Mouse (Mus musculus) CH12.LX (cell line): ENCODE data around the gene Ell. TPM values are rescaled to one million over a fixed set of nuclear protein-coding genes. Genes with fewer than 3 reads are reported as not detected.

Source experiments
- DNase-seq: peaks from one replicate; pipeline ENCODE4 v3.0.0-alpha.2; 2013; ENCODE audit errors: extremely low read depth
- H3K27ac ChIP-seq: 2 replicates; pipeline ENCODE4 v1.5.1; 2012; ENCODE audit warnings: low read depth, mild to moderate bottlenecking, control low read depth, moderate library complexity; ENCODE audit not compliant: insufficient read depth
- H3K27me3 ChIP-seq: replicated peaks from 2 replicates; pipeline ENCODE3; 2012; ENCODE audit warnings: inconsistent platforms
- H3K36me3 ChIP-seq, 2 experiments: replicated peaks in 1 of 2; 2 replicates each; pipeline versions ENCODE3 to v1.6.1; 2012; ENCODE audit warnings: inconsistent platforms in 1 of 2, low read length in 1 of 2, mild to moderate bottlenecking in 1 of 2, mixed read lengths in 1 of 2, moderate library complexity in 1 of 2; ENCODE audit not compliant: control insufficient read depth in 1 of 2, insufficient read depth in 1 of 2
- H3K4me1 ChIP-seq, 2 experiments: 2 replicates each; pipeline ENCODE4 v1.6.1; 2012; ENCODE audit warnings: inconsistent platforms in 1 of 2, moderate library complexity in 1 of 2; ENCODE audit not compliant: insufficient read depth in 2 of 2, control insufficient read depth in 1 of 2
- H3K4me2 ChIP-seq: 2 replicates; pipeline ENCODE4 v1.6.1; 2012; ENCODE audit warnings: low read depth, mild to moderate bottlenecking, control low read depth; ENCODE audit not compliant: poor library complexity, insufficient read depth, severe bottlenecking
- H3K4me3 ChIP-seq, 3 experiments: fragments of 150-350 bp in 1 of 3; sonication (generic) in 1 of 3; replicated peaks in 1 of 3; 2 replicates each; pipeline versions ENCODE3 to v1.5.1; 2011 to 2012; ENCODE audit warnings: low read depth in 2 of 3, low read length in 2 of 3, mild to moderate bottlenecking in 2 of 3, moderate library complexity in 2 of 3, control low read depth in 1 of 3, improper control_type of control experiment in 1 of 3, inconsistent platforms in 1 of 3, mixed read lengths in 1 of 3; ENCODE audit not compliant: poor library complexity in 1 of 3
- H3K79me2 ChIP-seq: replicated peaks from 2 replicates; pipeline ENCODE4 v1.6.1; 2012; ENCODE audit warnings: mild to moderate bottlenecking, moderate library complexity; ENCODE audit not compliant: control insufficient read depth, poor library complexity, insufficient read depth, severe bottlenecking; ENCODE audit errors: extremely low read depth
- H3K9ac ChIP-seq: 2 replicates; pipeline ENCODE4 v1.6.1; 2012; ENCODE audit warnings: low read depth, mild to moderate bottlenecking, control low read depth, moderate library complexity; ENCODE audit not compliant: insufficient read depth
- H3K9me3 ChIP-seq: replicated peaks from 2 replicates; pipeline ENCODE3; 2012; ENCODE audit warnings: low read length, inconsistent platforms, mixed read lengths
- BHLHE40 ChIP-seq: IDR thresholded peaks from 2 replicates; pipeline ENCODE4 v1.6.1; 2011; ENCODE audit warnings: mild to moderate bottlenecking, low read depth, low read length, improper control_type of control experiment
- CHD1 ChIP-seq: IDR thresholded peaks from 2 replicates; pipeline ENCODE4 v1.6.1; 2012; ENCODE audit warnings: low read depth, low read length, improper control_type of control experiment, inconsistent platforms
- CHD2 ChIP-seq: IDR thresholded peaks from 2 replicates; pipeline ENCODE4 v1.6.1; 2011; ENCODE audit warnings: low read length, improper control_type of control experiment
- CTCF ChIP-seq, 2 experiments: IDR thresholded peaks in 1 of 2; conservative IDR thresholded peaks in 1 of 2; 2 replicates each; pipeline ENCODE4 v1.5.1; 2011 to 2012; ENCODE audit warnings: low read depth in 2 of 2, low read length in 2 of 2, improper control_type of control experiment in 1 of 2, inconsistent platforms in 1 of 2, mild to moderate bottlenecking in 1 of 2, moderate library complexity in 1 of 2
- E2F4 ChIP-seq: IDR thresholded peaks from 2 replicates; pipeline ENCODE4 v1.6.1; 2011; ENCODE audit warnings: low read depth, low read length, improper control_type of control experiment; ENCODE audit not compliant: insufficient replicate concordance
- EP300 ChIP-seq: IDR thresholded peaks from 2 replicates; pipeline ENCODE4 v1.6.1; 2011; ENCODE audit warnings: low read length, improper control_type of control experiment
- GABPA ChIP-seq: IDR thresholded peaks from 2 replicates; pipeline ENCODE4 v1.6.1; 2012; ENCODE audit warnings: low read depth, low read length, improper control_type of control experiment, inconsistent platforms; ENCODE audit not compliant: insufficient replicate concordance
- IRF4 ChIP-seq: IDR thresholded peaks from 2 replicates; pipeline ENCODE4 v1.6.1; 2014; ENCODE audit warnings: low read depth, mild to moderate bottlenecking, inconsistent platforms, low read length, improper control_type of control experiment
- JUN ChIP-seq: IDR thresholded peaks from 2 replicates; pipeline ENCODE4 v1.6.1; 2011; ENCODE audit warnings: low read depth, mild to moderate bottlenecking, low read length, improper control_type of control experiment, moderate library complexity; ENCODE audit not compliant: insufficient read depth
- JUND ChIP-seq: conservative IDR thresholded peaks from 2 replicates; pipeline ENCODE4 v1.6.1; 2011; ENCODE audit warnings: low read depth, low read length, improper control_type of control experiment
- MAX ChIP-seq: IDR thresholded peaks from 2 replicates; pipeline ENCODE4 v1.6.1; 2011; ENCODE audit warnings: low read length, improper control_type of control experiment
- MAZ ChIP-seq: IDR thresholded peaks from 2 replicates; pipeline ENCODE4 v1.6.1; 2012; ENCODE audit warnings: low read depth, mild to moderate bottlenecking, inconsistent platforms, low read length, improper control_type of control experiment, moderate library complexity
- MEF2A ChIP-seq: IDR thresholded peaks from 2 replicates; pipeline ENCODE4 v1.6.1; 2014; ENCODE audit warnings: low read depth, mild to moderate bottlenecking, inconsistent platforms, low read length, improper control_type of control experiment, borderline replicate concordance
- MYC ChIP-seq: IDR thresholded peaks from 2 replicates; pipeline ENCODE4 v1.6.1; 2011; ENCODE audit warnings: low read depth, mild to moderate bottlenecking, improper control_type of control experiment, low read length
- NELFE ChIP-seq: IDR thresholded peaks from 2 replicates; pipeline ENCODE4 v1.6.1; 2011; ENCODE audit warnings: low read depth, low read length, improper control_type of control experiment
- PAX5 ChIP-seq: IDR thresholded peaks from 2 replicates; pipeline ENCODE4 v1.6.1; 2012; ENCODE audit warnings: low read length, inconsistent platforms, mixed read lengths
- POLR2A ChIP-seq: IDR thresholded peaks from 2 replicates; pipeline ENCODE4 v1.6.1; 2011; ENCODE audit warnings: low read depth, mild to moderate bottlenecking, improper control_type of control experiment, low read length
- POLR2AphosphoS2 ChIP-seq: IDR thresholded peaks from 2 replicates; pipeline ENCODE4 v1.6.1; 2011; ENCODE audit warnings: low read depth, low read length, improper control_type of control experiment
- RAD21 ChIP-seq: IDR thresholded peaks from 2 replicates; pipeline ENCODE4 v1.6.1; 2011; ENCODE audit warnings: low read depth, mild to moderate bottlenecking, low read length, improper control_type of control experiment, moderate library complexity
- RCOR1 ChIP-seq: conservative IDR thresholded peaks from 2 replicates; pipeline ENCODE4 v1.6.1; 2012; ENCODE audit warnings: low read depth, mild to moderate bottlenecking, inconsistent platforms, low read length, improper control_type of control experiment
- SIN3A ChIP-seq: IDR thresholded peaks from 2 replicates; pipeline ENCODE4 v1.6.1; 2012; ENCODE audit warnings: low read length, improper control_type of control experiment, inconsistent platforms
- SMC3 ChIP-seq: IDR thresholded peaks from 2 replicates; pipeline ENCODE4 v1.6.1; 2011; ENCODE audit warnings: low read depth, low read length, improper control_type of control experiment
- TBP ChIP-seq: conservative IDR thresholded peaks from 2 replicates; pipeline ENCODE4 v1.6.1; 2011; ENCODE audit warnings: low read depth, low read length, improper control_type of control experiment
- TCF12 ChIP-seq: IDR thresholded peaks from 2 replicates; pipeline ENCODE4 v1.6.1; 2014; ENCODE audit warnings: low read depth, mild to moderate bottlenecking, inconsistent platforms, low read length, improper control_type of control experiment
- USF1 ChIP-seq: IDR thresholded peaks from 2 replicates; pipeline ENCODE4 v1.6.1; 2014; ENCODE audit warnings: low read depth, mild to moderate bottlenecking, inconsistent platforms, low read length, improper control_type of control experiment
- USF2 ChIP-seq: conservative IDR thresholded peaks from 2 replicates; pipeline ENCODE4 v1.6.1; 2011; ENCODE audit warnings: low read depth, low read length, improper control_type of control experiment
- ZC3H11A ChIP-seq: IDR thresholded peaks from 2 replicates; pipeline ENCODE4 v1.6.1; 2012; ENCODE audit warnings: low read depth, mild to moderate bottlenecking, inconsistent platforms, low read length, improper control_type of control experiment
- dilution Hi-C: fragments of 300-500 bp; cut with MboI; formaldehyde crosslinking; loops from 2 replicates; pipeline ENCODE4 v1.14.3; 2020; ENCODE audit warnings: low sequenced_read_pairs; ENCODE audit not compliant: extremely low pct_unique_long_range_greater_than_20kb, extremely low pct_ligation_motif_present
- in situ Hi-C: fragments of 300-500 bp; cut with MboI; formaldehyde crosslinking; loops from 3 replicates; pipeline ENCODE4 v1.14.3; 2019; ENCODE audit warnings: low sequenced_read_pairs, low pct_ligation_motif_present, low pct_unique_long_range_greater_than_20kb, mixed read lengths
- polyA plus RNA-seq: library from polyadenylated mRNA; unstranded; fragments of >175 nt; gene quantifications from 2 replicates; pipeline ENCODE4 v1.2.1, GENCODE M21; 2012; ENCODE audit warnings: low read depth; ENCODE audit not compliant: insufficient read length
- total RNA-seq, 2 experiments: library from RNA; depleted of rRNA; stranded (reverse); fragments of 300-350 nt in 1 of 2; fragments of >200 nt in 1 of 2; gene quantifications; 2 replicates each; pipeline ENCODE4 v1.2.3; 2012 to 2014

The Ell gene
- total and polyA plus RNA-seq, 3 experiments = 6.5 to 17.9 (median 9.8) TPM

GRCm38 (mm10) chr8:70629574-70630531 lies 90.6 kb downstream of the Ell start (continued):
- TF ChIP-seq IRF4 = peak; percentile 72; the same call in 1 of the 2 replicates
- peak; percentile 57 for TF ChIP-seq RAD21
- TF ChIP-seq PAX5 = no peak
- peak; percentile 90 for TF ChIP-seq SIN3A
- TF ChIP-seq JUN = no peak
- peak; percentile 77 for TF ChIP-seq MAZ
- TF ChIP-seq USF2 = no peak; the same call in 1 of the 2 replicates
- TF ChIP-seq TCF12 = peak; percentile 86
- no peak for TF ChIP-seq CHD1
- no peak for TF ChIP-seq E2F4

- Histone ChIP-seq H3K36me3 (no peaks in the 10 kb centered on the region), H3K4me3 (no peak overlapping the region), H3K79me2 (no peaks in the 10 kb centered on the region), H3K27me3 (no peaks in the 10 kb centered on the region), H3K27ac (no peak overlapping the region), H3K4me1 (peaks cover 24 to 67% of the 10 kb centered on the region in 2 experiments), H3K9me3 (peaks cover 2% of the 10 kb centered on the region), H3K9ac (no peak overlapping the region), H3K4me2 (no peak overlapping the region)
- dilution Hi-C loops = no loop called here
- no peak for DNase-seq
- in situ Hi-C loops = no loop called here
- TF ChIP-seq MAZ (0 out of 2 replicates have a peak, but pooled peaks have one; percentile 2), POLR2A (no peak), POLR2AphosphoS2 (no peak), JUND (no peak), SIN3A (no peak)
Measured at GRCm38 (mm10) chr8:70630532-70631381, 91.5 kb downstream of the Ell start.

- H3K9me3 ChIP-seq = peaks cover 2% of the 10 kb centered on the region
- H3K9ac ChIP-seq = no peak overlapping the region
- H3K4me3 ChIP-seq = no peak overlapping the region
- no peak for DNase-seq
- in situ Hi-C loops (no loop called here), dilution Hi-C loops (no loop called here)
- H3K27ac ChIP-seq = no peak overlapping the region
- no peaks in the 10 kb centered on the region for H3K79me2 ChIP-seq
- H3K36me3 ChIP-seq = no peaks in the 10 kb centered on the region
- H3K27me3 ChIP-seq = no peaks in the 10 kb centered on the region
- H3K4me2 ChIP-seq = no peak overlapping the region
- H3K4me1 ChIP-seq = peaks cover 28 to 73% of the 10 kb centered on the region in 2 experiments
- TF ChIP-seq POLR2AphosphoS2 (no peak), ZC3H11A (no peak), TBP (no peak), SMC3 (no peak), USF1 (no peak), MYC (no peak), MEF2A (no peak), TCF12 (no peak), IRF4 (no peak), RCOR1 (no peak), MAX (no peak), NELFE (no peak), JUND (no peak), E2F4 (no peak), CHD2 (no peak), CTCF (conservative IDR thresholded peaks at IDR 0.05 in 1 of 2, IDR thresholded peaks at IDR 0.05 in 1 of 2; ENCODE audit: low read depth in 2 of 2, low read length in 2 of 2) (no peak), GABPA (no peak), BHLHE40 (no peak), EP300 (no peak)
Measured at GRCm38 (mm10) chr8:70631436-70631835, 92.2 kb downstream of the Ell start.
